Mouse (Mus musculus): Measurements from ENCODE around the gene Snx22.

Gene Snx22

GRCm38 (mm10) chr9:66070151-66070550 lies 632 bp upstream of the Snx22 start:
- DNase-seq (ENCODE audit: extremely low read depth, low read depth, low spot score) = no peak

GRCm38 (mm10) chr9:66068971-66069391 lies 538 bp downstream of the Snx22 start:
- DNase-seq (ENCODE audit: extremely low read depth, low read depth, low spot score) = no peak

- DNase-seq (ENCODE audit: extremely low read depth, low read depth, low spot score) = no peak
Observed at GRCm38 (mm10) chr9:66068056-66068455, 1.5 kb downstream of the Snx22 start.

DNA sequence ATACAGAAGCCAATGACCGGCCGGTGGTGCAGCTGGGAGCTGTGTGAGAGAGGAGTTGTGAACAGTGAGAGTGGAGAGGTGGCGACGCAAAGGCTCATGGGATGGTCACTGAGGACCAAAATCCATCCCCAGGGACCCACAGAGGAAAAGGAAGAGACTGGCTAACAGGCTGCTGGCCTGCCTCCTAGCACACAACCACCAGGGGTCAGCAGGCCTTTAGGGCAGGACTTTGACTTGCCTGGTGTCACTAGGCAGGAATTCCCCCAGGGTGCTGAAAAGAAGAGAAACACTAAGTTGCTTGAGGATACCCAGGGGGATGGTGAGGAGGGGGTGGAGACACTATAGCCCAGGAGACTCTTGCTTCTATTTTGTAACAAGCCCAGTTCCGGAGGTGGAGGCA lies 2.0 kb downstream of the Snx22 start:
- DNase-seq (ENCODE audit: extremely low read depth, low read depth, low spot score) = no peak

GRCm38 (mm10) chr9:66066791-66067190 lies 2.7 kb downstream of the Snx22 start:
- no peak for DNase-seq (ENCODE audit: extremely low read depth, low read depth, low spot score)

DNA sequence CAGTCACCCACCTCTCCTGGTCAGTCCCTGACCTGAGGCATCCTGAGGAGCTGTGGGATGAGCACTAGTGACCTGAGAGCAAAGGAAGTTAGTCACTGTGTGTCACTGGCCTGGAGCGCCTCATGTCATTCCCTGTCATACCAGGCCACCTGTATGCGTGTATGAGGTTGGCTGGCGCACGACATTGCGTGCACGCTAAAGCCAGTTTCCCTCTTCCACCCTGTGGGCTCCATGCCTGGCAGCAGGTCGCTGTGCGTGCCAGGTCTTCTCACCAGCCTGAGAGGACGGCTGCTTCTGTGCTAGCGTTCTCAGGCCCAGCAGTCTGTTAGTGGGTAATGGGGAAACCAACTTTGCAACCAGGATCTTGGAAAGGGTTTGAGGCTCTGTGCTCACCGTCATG lies 5.2 kb downstream of the Snx22 start:
- DNase-seq (ENCODE audit: extremely low read depth, low read depth, low spot score) = no peak

- no peak for DNase-seq (ENCODE audit: extremely low read depth, low read depth, low spot score)
Observed at GRCm38 (mm10) chr9:66063446-66063845, 6.1 kb downstream of the Snx22 start.

DNA sequence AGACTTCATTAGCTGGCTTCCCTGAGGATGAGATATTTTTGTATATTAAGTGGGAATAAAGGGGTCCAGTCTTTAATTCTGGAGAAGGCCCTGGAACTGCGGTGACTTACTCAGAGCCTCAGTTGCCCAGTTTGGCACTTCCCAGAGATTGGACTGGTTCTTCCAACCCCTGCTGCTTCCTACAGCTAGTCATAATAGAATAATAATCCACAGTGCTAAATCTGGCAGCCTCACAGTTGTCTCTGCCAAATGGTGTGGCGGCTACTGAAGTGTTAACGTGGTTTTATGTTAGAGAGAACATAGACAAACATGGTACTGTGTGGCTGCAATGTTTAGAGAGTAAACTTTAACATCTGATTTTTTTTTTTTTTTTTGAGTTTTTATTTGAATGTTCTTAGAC lies 7.9 kb downstream of the Snx22 start:
- DNase-seq (ENCODE audit: extremely low read depth, low read depth, low spot score) = no peak

- no peak for DNase-seq (ENCODE audit: extremely low read depth, low read depth, low spot score)
Observed at GRCm38 (mm10) chr9:66060986-66061385, 8.5 kb downstream of the Snx22 start.

GRCm38 (mm10) chr9:66060308-66060647 lies 9.2 kb downstream of the Snx22 start:
- DNase-seq (ENCODE audit: extremely low read depth, low read depth, low spot score) = no peak

GRCm38 (mm10) chr9:66059583-66060307 lies 9.8 kb downstream of the Snx22 start, which contains the start of gene Ppib:
Gene Ppib, plus strand, starts transcription at chr9:66060222.
- peak; percentile 43 for DNase-seq (ENCODE audit: extremely low read depth, low read depth, low spot score)

- DNase-seq (ENCODE audit: extremely low read depth, low read depth, low spot score) = no peak
Observed at GRCm38 (mm10) chr9:66053620-66054019, 15.9 kb downstream of the Snx22 start.

DNA sequence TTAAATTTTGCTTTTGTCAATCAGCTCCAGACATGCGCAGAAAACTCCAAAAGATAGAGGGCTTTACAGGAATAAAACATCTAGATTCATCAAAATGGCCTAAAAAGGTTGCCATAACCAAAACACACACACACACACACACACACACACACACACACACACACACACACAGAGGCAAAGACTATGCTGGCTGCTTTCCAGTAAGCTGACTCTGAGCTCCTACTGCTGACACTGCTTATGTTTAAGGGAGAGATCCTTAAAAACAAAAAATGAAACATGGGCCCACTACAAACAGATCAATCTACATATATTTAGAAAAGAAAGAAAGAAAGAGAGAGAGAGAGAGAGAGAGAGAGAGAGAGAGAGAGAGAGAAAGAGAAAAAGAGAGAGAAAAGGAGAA lies 16.8 kb downstream of the Snx22 start:
- no peak for DNase-seq (ENCODE audit: extremely low read depth, low read depth, low spot score)

DNA sequence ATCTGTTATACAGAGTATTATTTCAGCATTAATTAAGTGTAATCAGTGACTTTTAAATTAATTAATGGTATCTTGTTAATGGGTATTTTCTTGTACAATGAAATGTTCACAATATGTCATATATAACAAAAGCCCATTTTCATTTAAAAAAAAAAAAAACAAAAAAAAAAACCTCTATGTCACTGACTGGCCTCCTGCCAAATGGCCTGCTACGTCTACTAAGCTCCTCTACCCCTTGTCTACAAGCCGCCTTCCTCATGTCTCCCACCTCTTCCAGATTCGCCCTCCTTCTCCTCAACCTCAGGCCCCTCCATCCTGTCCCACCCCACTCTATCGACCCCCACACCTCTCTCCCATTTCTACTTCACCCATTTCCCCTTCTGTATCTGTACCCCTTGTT lies 18.0 kb downstream of the Snx22 start:
- DNase-seq (ENCODE audit: extremely low read depth, low read depth, low spot score) = no peak

GRCm38 (mm10) chr9:66049931-66050601 lies 19.5 kb downstream of the Snx22 start:
- no peak for DNase-seq (ENCODE audit: extremely low read depth, low read depth, low spot score)

DNA sequence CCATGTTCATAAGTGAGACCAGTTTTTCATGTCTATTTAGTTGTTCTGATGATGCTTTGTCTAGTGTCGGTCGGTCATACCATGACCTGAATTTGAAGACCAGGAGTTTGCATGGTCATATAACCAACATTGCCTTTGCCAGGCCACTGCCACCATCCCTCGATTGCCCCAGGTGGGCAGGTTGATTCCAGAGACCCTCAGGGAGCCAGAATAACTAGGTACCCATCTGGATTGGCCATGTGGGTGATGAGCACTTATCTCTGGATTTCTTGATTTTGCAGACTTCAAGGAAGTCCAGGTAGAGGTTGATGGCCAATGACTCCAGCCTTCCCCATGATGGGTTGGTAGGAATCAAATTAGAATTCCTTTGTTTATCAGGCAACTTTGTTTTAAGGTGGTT lies 26.3 kb downstream of the Snx22 start:
- DNase-seq (ENCODE audit: extremely low read depth, low read depth, low spot score) = no peak

- DNase-seq (ENCODE audit: extremely low read depth, low read depth, low spot score) = no peak
Observed at GRCm38 (mm10) chr9:66042331-66042730, 27.2 kb downstream of the Snx22 start.

DNA sequence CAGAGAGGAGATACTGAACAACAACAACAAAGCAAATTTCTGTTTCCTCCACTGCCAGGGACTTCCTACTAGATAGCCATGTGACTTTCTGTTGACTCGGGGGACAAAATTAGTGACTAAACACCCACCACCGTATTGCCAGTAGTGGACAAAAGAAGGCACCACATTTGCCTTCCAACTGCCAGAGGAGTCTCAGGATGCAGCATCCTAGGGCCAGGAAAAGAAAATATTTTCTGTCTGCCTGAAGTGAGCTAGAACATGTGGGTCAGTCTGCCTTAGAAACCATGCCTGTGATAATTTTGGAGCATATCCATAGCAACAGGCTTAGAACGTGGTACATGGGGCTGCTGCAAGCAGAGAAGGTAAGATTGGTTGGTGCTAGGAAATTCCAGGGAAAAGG lies 28.7 kb downstream of the Snx22 start:
- no peak for DNase-seq (ENCODE audit: extremely low read depth, low read depth, low spot score)

DNA sequence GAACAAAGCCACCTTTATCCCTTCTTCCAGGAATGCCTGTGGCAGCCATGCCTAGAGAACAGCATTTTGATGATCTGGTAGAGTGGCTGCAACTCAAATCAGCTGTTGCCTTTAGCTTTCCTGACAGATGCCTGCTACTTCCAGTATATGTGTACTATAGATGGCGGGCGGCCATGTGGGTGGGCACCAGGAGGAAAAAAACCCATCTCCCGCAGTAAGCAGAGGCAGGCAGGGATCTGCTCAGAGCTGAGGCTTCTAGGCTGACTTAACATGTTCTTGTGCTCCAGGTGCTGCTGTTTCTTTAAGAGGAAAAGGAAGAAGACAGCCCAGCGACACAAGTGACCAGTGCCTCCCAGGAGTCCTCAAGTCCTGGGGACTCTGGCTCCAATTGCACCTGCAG lies 30.2 kb downstream of the Snx22 start:
- no peak for DNase-seq (ENCODE audit: extremely low read depth, low read depth, low spot score)

GRCm38 (mm10) chr9:66038581-66038980 lies 30.9 kb downstream of the Snx22 start:
- DNase-seq (ENCODE audit: extremely low read depth, low read depth, low spot score) = no peak

- DNase-seq (ENCODE audit: extremely low read depth, low read depth, low spot score) = no peak
Observed at GRCm38 (mm10) chr9:66038082-66038481, 31.4 kb downstream of the Snx22 start.

DNA sequence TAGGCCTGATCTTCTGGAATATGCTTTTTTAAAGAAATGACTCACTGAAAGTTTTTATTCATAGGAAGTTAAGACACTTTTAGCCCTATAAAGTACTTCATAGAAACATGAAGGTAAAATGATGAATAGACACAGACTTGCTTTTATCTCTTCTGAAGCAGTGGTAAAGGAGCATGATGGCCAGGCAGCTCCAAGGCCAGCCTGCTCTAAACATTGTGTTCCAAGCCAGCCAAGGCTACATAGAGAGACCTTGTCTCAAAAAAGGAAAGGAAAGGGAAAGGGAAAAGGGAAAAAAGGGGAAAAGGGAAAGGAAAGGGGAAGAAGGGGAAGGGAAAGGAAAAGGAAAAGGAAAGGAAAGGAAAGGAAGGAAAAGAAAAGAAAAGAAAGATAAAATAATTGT lies 48.9 kb downstream of the Snx22 start:
- no peak for DNase-seq (ENCODE audit: extremely low read depth, low read depth, low spot score)

Measured in fat pad, adult 2 months (tissue).